Mouse (Mus musculus): ENCODE results near the gene Erfe.

Gene Erfe

GRCm38 (mm10) chr1:91366215-91367108, at the start of gene Erfe:
TSS of gene Erfe (plus strand) at chr1:91366430.
- no peak for DNase-seq (ENCODE audit: extremely low spot score, low read depth, low spot score)

DNA sequence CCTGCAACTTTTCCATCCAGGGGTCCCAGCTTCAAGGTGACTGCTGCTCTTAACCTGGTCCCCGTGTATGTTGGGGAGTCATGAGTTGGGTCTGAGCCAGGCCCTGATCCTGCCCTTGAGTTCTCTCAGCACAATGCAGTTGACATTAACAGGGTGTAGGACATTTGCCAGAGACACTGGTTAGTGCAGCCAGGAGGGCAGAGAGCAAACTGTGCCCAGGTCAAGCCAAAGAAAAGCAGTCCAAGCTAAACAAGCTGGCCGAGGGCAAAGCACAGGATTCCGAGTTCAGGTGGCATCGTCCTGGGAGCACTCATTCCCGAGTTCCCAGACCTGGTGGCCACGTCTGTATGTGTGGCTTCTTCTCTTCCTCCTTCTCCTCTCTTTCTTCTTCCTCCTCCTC, 48.6 kb upstream of the Erfe start:
- DNase-seq (ENCODE audit: extremely low spot score, low read depth, low spot score), result no peak

GRCm38 (mm10) chr1:91321760-91322438, 44.3 kb upstream of the Erfe start, which contains the start of gene Espnl:
TSS of gene Espnl (plus strand) at chr1:91322075.
- DNase-seq (ENCODE audit: extremely low spot score, low read depth, low spot score), result no peak

- DNase-seq (ENCODE audit: extremely low spot score, low read depth, low spot score), result no peak
These were observed 41.6 kb upstream of the Erfe start for GRCm38 (mm10) chr1:91324646-91325045.

- DNase-seq (ENCODE audit: extremely low spot score, low read depth, low spot score), result no peak
These were observed 40.7 kb upstream of the Erfe start for GRCm38 (mm10) chr1:91325488-91326042.

- DNase-seq (ENCODE audit: extremely low spot score, low read depth, low spot score), result no peak
These were observed 34.1 kb upstream of the Erfe start for GRCm38 (mm10) chr1:91332102-91332501.

DNA sequence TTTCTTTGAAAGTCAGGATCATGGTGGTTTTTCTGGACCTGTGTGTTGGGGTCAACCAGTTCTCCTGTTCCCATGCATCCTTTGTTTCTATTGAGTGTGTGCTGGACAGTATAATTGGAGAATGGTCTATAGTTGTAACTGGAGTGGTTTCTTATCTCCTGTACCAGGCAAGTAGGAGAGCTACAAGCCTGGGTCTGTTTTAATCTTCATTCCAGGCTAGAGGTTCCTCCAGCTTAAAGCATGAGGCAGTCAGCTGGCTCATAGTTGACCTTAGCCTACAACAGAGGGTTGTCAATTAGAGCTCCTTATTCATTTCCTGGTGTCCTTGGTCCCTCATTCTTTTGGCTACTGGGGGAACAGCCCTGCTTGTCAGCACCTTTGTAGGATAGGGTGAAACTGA, 32.6 kb upstream of the Erfe start:
- no peak for DNase-seq (ENCODE audit: extremely low spot score, low read depth, low spot score)

GRCm38 (mm10) chr1:91337355-91337754, 28.9 kb upstream of the Erfe start:
- DNase-seq (ENCODE audit: extremely low spot score, low read depth, low spot score), result no peak

DNA sequence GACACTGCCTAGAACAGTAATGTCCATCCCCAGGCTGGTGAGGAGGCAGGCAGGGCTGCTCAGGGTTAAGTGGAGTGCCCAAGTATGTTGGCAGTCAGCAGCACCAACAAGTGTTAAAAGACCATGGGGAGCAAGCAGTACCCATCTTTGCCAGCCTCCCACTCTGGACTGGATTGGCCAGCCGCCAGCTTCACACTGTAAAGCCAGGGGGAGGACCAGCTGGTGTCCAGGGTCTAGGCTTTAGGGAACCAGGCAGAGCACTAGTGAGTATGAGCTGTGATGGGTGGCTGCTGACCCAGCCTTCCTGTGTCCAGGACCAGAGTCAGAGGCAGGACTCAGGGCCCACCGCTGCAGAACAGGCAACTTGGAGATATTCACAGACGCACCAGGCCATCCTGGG, 22.2 kb upstream of the Erfe start:
- DNase-seq (ENCODE audit: extremely low spot score, low read depth, low spot score), result no peak

- no peak for DNase-seq (ENCODE audit: extremely low spot score, low read depth, low spot score)
These were observed 21.1 kb upstream of the Erfe start for GRCm38 (mm10) chr1:91344921-91345685.

- peak; percentile 26 for DNase-seq (ENCODE audit: extremely low spot score, low read depth, low spot score)
These were observed 19.3 kb upstream of the Erfe start for GRCm38 (mm10) chr1:91346892-91347291.

DNA sequence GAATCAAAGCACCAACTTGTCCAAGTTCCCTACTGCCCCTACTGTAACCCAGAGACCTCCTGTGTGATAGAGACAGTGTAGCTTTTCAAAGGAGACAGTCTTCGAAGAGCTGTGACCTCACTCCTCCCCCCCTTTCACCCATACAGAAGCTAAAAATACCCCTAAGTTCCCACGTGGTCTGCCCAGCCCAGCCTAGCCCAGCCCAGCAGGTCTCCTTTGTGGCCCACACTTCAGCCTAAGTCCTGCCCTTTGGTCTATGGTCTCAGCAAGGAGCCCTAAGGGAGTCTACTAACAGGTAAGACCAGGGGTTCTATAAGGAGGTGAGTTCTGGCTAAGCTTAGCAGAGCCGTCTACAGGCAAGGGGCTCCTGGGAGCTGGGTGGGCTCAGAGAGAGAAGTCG, 15.4 kb upstream of the Erfe start, which contains the start of gene Klhl30:
TSS of gene Klhl30 (plus strand) at position 176 of the 400 bp plus-strand sequence.
- no peak for DNase-seq (ENCODE audit: extremely low spot score, low read depth, low spot score)

GRCm38 (mm10) chr1:91351249-91351648, 15.0 kb upstream of the Erfe start:
- DNase-seq (ENCODE audit: extremely low spot score, low read depth, low spot score), result no peak

DNA sequence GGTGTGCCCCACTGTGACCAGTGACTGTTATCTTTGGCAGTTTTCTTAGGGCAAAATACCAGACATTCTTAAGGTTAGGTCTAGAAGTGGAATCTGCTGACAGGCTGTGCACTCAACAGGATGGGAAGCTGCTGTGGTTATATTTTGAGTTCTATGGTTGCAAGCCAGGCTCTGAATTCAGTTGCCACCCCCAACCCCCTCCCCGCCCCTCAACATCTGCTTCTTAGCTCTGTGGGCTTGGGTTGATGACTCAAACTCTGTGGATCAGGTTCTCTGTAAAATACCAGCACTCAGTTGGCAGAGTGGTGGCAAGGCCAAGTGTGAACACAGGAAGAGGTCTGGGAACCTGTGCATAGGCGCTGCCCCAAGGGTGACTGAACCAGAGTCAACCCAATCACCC, 14.0 kb upstream of the Erfe start:
- DNase-seq (ENCODE audit: extremely low spot score, low read depth, low spot score), result no peak

GRCm38 (mm10) chr1:91356105-91356504, 10.1 kb upstream of the Erfe start:
- DNase-seq (ENCODE audit: extremely low spot score, low read depth, low spot score), result no peak

DNA sequence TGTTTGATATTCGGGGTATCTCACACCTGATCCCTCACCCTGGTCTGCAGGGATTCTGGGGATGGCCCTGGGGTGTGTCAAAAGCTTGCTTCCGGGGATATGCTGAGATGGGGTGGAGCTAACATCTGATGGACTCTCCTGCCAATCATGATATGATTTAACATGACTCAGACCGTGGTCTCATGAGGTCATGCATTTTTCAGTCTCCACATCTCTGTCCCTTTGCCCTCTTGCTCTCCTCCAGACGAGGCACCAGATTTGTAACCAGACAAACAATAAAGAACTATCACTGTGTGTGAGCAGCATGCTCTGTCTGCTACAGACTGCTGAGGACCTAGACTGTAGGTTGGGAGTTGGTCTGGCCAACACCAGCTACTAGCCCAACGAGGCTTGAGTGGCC, 4.1 kb upstream of the Erfe start:
- no peak for DNase-seq (ENCODE audit: extremely low spot score, low read depth, low spot score)

GRCm38 (mm10) chr1:91364822-91365644, 1.2 kb upstream of the Erfe start:
- DNase-seq (ENCODE audit: extremely low spot score, low read depth, low spot score), result no peak

DNA sequence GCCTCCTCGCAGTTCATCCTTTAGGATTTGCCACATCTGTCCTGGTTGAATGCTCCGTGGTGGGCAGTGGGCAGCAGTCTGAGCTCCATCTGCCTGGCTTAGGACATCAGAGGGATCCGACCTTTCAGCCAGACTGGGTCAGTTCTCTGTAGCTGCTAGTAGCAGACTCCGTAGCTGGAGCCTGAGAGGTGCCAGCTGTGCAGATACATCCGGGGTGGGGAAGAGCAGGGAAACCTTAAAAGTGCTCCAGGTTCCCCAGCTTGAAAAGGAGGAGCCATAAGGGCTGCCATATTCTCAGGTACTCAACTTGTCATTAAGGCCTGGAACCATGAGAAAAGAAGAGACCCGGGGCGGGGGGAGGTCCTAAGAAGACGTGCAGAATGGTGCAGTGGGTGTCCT, 415 bp upstream of the Erfe start:
- no peak for DNase-seq (ENCODE audit: extremely low spot score, low read depth, low spot score)

- DNase-seq (ENCODE audit: extremely low spot score, low read depth, low spot score), result no peak
These were observed 1.1 kb downstream of the Erfe start for GRCm38 (mm10) chr1:91367295-91367694.

DNA sequence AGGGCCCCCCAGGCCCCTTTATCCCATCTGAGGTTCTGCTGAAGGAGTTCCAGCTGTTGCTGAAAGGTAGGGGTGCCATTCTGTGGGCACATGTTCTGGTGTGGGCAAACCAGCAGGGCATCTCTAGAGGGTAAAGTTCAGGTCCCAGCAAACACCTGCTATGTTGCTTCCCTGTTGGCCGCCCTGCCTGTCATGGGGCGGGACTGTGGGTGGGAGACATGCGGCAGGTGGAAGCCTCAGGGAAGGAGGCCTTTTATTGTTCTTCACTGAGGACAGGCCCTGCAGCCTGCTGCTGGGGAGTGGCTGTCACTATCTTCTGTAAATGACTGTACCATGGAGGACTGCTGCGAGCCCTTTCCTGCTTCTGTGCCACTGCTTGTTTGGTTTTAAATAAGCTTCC, 3.2 kb downstream of the Erfe start:
- no peak for DNase-seq (ENCODE audit: extremely low spot score, low read depth, low spot score)

Data from hindlimb bud, embryonic 11.5 days (tissue).